Mouse (Mus musculus) right cerebral cortex, postnatal 14 days (tissue): ENCODE results near the gene Trpc4ap.

Experiments used
- DNase-seq: peaks from one replicate; pipeline ENCODE4 v3.0.0; 2022

Trpc4ap gene

DNA sequence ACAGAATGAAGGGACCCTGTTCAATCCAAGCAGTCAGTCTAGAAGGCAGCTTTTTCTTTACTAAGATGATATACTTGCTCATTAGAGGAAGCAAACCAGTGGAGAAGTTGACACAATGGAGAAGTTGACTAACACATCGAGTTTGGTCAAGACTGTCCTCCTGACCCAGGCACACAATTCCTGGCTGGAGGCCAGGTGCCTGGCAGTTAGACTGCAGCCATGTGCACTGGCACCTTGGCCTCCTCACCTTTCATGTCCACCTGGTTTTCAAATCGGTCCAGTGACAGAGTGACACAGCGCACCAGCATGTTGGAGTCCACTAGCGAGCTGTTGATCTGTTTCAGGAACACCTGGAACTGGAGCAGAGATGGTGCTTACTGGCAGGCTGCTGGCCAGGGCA lies 54.8 kb downstream of the Trpc4ap start:
- DNase-seq, result no peak

DNA sequence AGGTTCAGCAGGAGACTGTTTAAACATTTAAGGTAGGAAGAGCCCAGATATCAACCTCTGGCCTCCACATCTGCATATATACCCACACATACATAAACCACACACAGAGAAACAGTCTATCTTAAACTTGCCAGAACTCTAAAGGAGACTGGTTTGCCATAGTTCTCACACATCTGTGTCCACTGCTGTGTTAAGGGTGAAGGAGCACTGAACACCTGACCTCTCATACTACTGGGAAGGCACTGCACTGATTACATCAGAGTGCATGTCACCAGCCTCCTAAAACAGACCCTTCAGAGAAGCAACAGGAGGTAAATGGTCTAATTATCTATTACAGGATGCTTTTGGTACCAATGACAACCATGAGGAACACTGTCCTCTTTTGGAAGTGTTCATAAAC lies 55.3 kb downstream of the Trpc4ap start:
- no peak for DNase-seq

DNA sequence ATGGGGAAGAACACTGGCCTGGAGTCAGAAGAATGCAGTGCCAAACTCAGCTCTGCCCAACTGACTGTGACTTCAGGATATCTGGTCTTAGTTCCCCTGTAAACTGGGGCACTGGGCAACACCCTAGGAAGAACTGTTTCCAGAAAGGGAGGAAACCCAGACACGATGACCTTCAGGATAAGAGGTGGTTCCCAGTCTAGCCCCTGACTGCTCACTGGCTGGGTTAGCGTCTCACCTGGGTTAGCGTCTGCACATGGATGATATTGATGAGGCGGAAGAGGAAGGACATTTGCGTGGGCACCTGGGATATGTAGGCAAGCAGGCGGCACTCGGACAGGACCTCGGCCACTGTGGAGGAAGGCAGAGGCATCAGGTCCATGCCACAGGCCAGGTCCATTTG lies 56.2 kb downstream of the Trpc4ap start:
- no peak for DNase-seq

DNA sequence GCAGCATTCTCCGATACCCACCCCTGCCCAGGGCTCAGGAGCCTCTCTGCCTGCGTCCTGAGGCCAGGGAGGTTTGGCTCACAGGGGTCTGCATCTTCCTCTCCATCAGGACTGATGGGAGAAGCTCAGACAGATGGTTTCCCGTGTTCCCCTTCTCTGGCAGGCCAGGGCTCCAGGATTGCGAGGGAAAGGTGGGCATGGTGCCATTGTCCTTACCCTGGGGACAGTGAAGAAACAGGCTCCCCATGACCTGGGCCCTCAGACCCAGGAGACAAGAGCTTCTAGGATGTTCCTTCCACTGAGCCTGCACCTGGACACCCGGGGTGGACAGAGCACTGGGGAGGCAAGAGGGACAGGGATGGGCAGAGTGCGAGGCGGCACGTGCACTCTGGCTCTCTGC lies 57.6 kb downstream of the Trpc4ap start:
- no peak for DNase-seq

DNA sequence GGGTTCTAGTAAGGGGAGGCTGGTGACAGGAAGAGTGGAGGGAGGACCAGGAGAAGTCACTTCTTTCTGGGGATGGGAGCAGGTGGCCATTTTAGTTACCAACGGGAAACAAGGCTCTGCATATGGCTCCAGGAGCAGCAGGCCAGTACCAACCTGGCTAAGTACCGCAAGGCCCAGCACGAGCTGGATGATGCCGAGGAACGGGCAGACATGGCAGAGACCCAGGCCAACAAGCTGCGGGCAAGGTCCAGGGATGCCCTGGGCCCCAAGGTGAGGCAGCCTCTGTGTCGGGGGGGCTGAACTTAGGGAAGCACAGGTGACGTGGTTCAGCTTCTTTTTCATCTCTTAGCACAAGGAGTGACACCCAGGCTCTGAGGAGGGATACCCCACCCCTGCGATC lies 58.5 kb downstream of the Trpc4ap start:
- DNase-seq, result no peak

DNA sequence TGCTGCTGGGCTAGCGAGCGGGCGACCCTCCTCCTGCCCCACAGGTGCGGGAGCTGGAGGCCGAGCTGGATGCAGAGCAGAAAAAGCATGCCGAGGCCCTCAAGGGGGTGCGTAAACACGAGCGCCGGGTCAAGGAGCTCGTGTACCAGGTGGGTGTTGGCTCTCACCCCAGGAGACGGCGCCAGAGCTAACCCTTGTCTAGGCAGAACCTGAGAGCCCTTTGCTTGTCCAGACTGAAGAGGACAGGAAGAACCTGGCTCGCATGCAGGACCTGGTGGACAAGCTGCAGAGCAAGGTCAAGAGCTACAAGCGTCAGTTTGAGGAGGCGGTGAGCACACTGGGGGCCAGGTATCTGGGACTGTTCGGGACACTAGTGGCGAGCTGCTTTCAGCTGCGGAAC lies 59.1 kb downstream of the Trpc4ap start:
- DNase-seq, result no peak

DNA sequence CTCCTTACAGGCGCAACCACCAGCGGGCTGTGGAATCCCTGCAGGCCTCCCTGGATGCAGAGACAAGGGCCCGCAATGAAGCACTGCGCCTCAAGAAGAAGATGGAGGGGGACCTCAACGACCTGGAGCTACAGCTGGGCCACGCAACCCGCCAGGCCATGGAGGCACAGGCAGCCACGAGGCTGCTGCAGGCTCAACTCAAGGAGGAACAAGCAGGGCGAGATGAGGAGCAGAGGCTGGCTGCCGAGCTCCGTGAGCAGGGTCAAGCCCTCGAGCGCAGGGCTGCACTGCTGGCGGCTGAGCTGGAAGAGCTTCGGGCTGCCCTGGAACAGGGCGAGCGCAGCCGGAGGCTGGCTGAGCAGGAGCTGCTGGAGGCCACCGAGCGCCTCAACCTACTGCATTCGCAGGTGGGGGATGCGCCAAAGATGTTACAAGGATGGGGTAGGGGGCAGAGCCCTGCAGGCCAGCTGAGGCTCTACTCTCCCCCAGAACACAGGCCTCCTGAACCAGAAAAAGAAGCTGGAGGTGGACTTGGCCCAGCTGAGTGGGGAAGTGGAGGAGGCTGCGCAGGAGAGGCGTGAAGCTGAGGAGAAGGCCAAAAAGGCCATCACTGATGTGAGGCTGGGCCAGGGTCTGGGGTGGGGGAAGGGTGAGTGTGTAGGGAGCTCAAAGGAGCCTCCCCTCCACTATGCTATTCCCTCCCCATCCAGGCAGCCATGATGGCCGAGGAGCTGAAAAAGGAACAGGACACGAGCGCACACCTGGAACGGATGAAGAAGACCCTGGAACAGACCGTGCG lies 59.8 kb downstream of the Trpc4ap start:
- DNase-seq, result no peak

DNA sequence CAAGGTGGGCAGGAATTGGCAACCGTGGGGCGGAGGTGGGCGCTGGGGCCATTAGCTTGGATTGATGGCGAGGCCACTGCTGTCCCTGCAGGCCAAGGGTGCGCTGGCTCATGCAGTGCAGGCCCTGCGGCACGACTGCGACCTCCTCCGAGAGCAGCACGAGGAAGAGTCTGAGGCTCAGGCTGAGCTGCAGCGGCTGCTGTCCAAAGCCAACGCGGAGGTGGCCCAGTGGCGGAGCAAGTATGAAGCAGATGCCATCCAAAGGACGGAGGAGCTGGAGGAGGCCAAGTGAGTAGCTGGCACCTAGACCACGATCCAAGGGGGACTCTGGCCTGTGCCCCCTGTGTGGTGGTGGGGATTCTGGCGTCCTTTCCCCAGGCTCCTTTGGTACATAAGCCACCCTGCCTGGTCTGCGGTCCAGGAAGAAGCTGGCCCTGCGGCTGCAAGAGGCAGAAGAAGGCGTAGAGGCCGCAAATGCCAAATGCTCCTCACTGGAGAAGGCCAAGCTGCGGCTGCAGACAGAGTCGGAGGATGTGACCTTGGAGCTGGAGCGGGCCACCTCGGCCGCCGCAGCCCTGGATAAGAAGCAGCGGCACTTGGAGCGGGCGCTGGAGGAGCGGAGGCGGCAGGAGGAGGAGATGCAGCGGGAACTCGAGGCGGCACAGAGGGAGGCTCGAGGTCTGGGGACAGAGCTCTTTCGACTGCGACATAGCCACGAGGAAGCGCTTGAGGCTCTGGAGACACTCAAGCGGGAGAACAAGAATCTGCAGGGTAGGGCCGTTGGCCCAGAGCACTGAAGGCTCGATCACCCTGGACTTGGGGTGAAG lies 61.4 kb downstream of the Trpc4ap start:
- DNase-seq, result peak; percentile 53

DNA sequence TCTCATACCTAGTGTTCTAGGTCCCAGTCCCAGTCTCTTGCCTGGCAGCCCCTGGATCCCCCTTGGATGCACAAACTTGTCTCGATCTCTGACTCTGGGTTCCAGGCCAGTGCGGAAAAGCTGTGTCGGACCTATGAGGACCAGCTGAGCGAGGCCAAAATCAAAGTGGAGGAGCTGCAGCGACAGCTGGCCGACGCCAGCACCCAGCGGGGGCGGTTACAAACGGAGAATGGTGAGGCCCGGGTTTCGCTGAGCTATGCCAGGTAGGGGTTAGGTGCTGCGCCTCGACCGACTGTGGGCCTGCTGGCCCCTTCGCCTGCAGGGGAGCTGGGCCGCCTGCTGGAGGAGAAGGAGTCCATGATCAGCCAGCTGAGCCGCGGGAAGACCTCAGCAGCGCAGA lies 62.0 kb downstream of the Trpc4ap start:
- no peak for DNase-seq

DNA sequence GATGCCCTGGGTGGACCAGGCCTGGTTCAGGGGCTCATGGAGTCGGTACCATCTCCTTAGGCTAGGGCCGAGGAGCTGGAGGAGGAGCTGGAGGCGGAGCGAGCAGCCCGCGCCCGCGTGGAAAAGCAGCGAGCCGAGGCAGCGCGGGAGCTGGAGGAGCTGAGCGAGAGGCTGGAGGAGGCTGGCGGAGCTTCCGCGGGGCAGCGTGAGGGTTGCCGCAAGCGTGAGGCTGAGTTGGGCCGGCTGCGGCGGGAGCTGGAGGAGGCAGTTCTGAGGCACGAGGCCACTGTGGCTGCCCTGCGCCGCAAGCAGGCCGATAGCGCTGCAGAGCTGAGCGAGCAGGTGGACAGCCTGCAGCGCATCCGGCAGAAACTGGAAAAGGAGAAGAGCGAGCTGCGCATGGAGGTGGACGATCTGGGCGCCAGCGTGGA lies 62.9 kb downstream of the Trpc4ap start:
- peak; percentile 74 for DNase-seq

DNA sequence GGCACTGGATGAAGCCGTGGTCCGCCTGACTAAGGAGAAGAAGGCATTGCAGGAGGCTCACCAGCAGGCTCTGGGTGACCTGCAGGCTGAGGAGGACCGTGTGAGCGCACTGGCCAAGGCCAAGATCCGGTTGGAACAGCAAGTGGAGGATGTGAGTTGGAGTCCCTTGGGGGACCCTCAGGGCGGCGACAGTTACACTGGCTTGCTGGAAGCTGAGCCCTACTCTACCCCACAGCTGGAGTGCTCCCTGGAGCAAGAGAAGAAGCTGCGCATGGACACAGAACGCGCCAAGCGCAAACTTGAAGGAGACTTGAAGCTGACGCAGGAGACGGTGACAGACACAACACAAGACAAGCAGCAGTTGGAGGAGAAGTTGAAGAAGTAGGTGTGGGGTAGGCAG lies 63.7 kb downstream of the Trpc4ap start:
- DNase-seq, result no peak

DNA sequence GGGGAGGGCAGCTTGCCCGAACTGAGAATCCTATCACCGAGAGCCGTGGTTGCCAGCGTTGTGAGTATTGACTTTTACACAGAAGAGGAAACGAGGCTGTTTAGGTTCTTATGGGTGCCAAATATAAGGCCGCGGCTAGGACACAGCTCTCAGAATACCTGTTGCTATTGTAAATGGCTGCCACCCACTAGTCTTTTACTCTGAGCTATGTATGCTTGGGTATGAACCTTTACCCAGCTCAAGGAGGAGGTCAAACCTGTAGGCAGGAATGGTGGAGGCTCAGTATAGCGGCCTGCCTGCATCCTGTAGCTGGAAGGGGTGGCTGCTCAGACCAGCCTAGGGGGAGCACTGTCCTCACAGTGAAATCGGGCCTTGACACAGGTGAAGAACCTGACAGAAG lies 64.1 kb downstream of the Trpc4ap start:
- DNase-seq, result no peak

DNA sequence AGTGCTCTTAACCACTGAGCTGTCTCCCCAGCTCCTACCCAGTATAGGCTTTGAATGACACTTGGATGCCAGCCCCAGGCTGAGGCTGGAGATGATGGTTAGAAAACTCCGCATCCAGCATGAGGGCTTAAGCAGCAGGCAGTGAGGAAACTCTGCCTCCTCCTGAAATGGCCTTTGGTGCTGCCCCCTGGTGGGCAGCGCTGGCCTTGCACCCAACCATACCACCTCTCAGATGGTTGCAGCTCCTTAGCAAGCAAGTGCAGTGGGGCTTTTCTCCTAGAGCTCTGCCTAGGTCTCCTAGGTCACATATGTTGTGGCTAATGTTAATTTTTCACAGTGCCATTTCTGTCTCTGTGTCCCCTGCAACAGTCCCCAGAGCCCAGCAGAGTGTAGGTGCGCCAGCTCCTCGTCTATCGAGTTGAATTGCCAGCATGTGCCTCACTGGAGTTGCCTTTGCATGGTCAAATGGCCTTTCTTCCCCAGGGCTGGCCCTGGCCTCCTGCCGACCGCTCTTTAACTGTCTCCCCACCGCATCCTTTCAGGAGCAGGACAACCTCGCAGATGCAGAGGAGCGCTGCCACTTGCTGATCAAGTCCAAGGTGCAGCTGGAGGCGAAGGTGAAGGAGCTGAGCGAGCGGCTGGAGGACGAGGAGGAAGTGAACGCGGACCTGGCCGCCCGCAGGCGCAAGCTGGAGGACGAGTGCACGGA lies 65.0 kb downstream of the Trpc4ap start:
- DNase-seq, result peak; percentile 77

DNA sequence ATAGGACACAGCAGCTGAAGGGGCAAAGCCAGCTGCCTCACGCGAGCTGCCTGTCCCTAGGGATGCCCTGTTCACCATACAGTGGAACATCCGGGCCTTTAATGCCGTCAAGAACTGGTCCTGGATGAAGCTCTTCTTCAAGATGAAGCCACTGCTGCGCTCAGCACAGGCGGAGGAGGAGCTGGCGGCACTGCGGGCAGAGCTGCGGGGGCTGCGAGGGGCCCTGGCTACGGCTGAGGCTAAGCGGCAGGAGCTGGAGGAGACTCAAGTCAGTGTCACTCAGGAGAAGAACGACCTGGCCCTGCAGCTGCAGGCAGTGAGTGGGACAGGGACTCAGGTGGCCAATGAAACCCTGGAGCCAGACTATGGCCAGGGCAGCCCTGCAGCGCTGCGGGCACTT lies 65.9 kb downstream of the Trpc4ap start:
- no peak for DNase-seq

DNA sequence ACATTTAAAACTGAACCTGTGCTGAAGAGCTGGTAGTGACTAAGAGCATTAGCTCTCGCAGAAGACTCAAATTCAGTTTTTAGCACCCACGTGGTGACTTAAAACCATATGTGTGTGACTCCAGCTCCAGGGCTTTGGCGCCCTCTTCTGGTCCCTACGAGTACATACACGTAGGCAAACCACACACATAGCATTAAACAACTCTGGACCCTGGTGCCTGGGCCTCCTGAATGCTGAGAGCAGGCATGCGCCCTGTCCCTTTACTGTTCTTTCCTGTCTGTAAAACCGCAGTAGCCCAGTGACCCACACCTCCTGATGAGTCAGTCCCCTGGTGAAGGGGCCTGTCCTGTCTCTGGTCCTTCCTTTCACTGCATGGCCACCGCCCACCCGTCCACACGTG lies 67.5 kb downstream of the Trpc4ap start:
- DNase-seq, result peak; percentile 51

DNA sequence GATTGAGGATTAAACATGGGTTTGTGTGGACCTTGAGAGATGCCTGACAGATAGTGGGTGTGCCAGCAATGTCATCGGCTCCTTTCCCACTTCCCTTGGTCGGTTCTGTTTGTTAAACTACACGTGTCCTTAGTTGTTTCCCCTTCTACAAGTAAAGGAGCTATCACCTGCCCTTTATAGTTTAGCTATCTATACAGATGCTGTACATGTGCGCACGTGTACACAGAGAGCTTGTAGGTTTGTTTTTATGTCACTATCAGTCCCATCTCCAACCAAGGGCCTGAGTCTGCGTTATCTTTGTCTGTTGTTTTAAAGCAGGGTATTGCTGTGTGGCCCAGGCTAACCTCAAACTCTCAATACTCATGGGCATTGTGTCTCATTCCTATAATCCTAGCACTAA lies 68.2 kb downstream of the Trpc4ap start:
- DNase-seq, result no peak

DNA sequence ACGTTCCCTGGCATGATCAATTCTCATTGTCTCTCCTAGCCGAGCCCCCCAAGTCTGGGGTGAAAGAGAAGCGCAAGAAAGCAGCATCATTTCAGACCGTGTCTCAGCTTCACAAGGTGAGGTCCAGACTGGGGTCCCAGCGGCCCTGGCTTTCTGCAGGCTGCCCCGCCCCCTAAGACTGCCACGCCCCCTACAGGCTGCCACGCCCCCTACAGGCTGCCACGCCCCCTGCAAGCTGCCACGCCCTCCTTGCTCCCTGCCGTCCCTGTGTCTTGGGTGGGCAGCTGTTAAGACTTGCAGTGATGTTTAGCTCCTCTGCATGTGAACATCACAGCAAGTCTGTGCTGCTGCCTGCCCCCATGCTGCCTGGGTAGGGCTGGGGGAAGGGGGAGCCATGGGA lies 69.6 kb downstream of the Trpc4ap start:
- DNase-seq, result no peak

DNA sequence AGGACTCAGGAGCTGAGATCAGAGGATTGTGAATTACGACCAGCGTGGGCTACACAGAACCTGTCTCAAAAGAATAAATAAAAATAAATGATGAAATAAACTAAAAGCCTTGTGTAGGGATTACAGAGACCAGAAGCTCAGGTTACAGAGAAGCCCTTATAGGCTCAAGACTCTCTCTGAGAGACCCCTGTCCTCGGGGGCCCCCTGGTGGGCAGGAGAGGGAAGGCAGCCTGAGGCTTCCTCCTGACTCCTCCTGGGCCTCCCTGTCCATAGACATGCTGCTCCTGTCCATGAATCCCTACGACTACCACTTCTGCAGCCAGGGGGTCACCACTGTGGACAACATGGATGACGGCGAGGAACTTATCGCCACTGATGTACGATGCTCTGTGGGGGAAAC lies 72.4 kb downstream of the Trpc4ap start:
- DNase-seq, result peak; percentile 86

DNA sequence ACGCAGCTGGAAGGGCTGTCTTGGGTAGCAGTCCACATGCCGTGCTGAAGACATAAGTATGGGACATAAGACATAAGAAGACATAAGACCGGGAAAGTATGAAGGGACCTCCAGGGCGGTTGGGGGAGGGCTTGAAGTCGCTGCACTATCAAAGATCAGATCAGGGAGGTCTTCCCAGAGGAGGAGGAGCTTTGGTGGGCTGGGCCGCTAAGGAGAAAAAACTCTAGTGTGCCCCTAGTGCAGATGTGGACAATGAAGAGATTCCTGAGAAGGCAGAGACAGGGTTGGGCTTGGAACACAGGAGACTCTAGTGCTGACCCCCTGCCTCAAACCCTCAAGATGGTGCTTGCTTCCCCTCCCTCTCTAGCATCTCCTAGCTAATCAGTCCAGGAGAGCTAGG lies 75.2 kb downstream of the Trpc4ap start:
- no peak for DNase-seq

DNA sequence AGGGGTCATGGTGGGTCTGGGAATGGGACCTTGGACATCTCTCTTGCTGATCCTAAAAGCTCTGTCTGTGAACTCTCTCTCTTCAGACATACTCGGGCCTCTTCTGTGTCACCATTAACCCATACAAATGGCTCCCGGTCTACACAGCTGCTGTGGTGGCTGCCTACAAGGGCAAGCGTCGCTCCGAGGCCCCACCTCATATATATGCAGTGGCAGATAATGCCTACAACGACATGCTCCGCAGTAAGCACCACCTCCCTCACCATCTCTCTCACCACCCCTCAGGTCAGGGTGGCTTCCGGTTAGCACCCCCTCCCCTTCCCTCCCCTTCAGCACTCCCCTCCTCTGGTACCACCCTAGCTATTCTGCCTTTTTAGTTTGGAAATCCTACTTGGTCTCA lies 78.2 kb downstream of the Trpc4ap start:
- no peak for DNase-seq

DNA sequence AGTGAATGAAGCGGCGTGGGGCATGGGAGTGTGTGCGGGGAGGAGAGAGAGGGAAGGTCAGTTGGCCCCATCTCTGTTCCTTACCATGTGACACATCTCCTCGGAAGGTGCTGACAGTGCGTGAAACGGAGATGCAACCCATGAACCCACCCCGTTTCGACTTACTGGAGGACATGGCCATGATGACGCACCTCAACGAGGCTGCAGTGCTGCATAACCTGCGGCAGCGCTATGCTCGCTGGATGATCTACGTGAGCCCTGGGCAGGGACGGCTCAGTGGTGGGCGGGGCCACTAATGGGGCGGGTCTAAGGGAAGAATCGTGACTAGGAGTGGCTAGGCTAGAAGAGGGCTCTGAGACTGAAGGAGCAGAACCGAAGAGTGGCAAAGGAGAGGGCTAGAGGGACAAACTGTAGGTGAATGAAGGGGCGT lies 78.8 kb downstream of the Trpc4ap start:
- DNase-seq, result peak; percentile 55

DNA sequence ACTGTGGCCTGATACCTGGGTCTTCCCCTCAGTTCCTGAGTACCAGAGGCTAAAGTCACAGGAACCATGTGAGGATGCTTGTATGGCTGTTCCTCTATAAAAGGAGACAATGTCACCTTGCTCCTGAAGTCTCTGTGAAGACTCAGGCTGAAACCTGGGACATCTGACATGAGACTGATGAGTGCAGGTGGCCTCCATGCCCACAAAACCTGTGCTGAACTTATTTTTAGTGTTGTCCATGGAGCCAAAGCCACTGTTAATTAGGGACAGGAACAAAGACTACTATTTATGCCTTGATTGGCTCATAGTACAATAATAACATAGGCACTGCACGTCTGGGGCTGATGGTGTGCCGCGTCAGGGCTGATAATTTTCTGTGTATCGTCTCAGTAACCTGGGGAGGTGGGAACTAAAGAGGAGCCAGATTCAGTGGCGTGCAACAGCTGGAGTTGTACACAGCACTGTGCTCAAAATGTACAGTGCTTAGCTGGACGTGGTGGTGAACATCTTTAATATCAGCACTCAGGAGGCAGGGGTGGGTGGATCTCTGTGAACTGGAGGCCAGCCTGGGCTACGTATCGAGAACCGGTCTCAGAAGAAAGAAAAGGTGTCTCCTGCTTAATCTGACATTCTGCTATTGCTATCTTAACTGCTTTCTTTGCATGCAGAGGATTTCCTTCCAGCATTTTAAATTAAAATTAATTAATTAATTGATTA lies 80.2 kb downstream of the Trpc4ap start:
- no peak for DNase-seq

DNA sequence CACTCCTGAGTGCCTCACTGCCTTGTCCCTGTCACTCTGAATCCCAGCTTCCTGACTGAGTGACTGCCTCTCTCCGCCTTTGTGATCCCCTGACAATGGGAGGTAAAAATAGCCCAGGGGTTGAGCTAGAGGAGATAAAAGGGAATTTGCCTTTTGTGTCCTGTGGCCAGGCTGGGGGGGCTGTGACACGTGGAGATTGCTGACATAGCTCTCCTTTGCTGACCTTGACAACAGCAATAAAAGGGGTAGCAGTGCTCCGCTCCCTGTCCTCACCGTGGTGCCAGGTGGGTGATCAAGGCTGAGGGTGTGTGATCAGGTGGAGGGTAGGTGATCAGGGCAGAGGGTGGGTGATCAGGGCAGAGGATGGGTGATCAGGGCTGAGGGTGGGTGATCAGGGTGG lies 81.2 kb downstream of the Trpc4ap start, which contains the start of gene Myh7b:
Gene Myh7b (plus strand): TSS at position 235 of the 400 bp plus-strand sequence.
- no peak for DNase-seq
